Mouse (Mus musculus): ENCODE measurements around the gene Tmem110. TPM values are rescaled to one million over a fixed set of nuclear protein-coding genes. Genes with fewer than 3 reads are reported as not detected.
A peak's percentile ranks its signal among the peaks of the same experiment; 100 is the strongest.

The Tmem110 gene
- polyA plus RNA-seq, 1 experiment from 2014 or later = 23.4 TPM

DNA sequence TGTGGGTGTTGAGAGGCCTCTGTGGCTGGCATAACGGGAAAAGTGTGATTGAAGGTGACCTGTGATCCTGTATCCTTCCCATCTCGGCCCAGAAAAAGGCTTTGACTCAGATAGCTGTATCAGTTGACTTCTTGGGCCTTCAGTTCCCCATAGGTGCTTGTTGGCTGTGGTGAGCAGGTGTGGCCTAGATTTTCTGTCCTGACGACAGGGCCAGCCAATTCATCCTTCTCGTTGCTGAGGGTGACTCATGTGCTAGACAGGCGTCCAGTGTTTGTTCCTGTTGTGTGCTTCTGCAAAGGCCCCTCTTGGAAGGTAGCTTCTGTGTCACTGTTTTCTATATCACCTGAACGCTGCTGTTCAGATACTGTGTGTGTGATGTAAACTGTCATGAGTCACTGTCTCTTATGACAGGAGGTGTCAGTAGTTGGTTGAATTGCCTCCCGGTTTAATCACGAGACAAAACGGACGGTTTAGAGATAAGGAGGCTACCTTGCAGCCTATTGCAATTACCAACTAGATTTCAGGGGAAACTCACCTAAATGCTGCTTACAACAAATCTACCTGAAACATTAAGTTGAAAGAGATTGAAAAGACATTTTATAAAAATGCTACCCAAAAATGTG is 31.6 kb downstream of the Tmem110 start:
- DNase-seq (ENCODE audit: low spot score) = no peak
- ATAC-seq (replicated peaks; ENCODE audit: low FRiP score, low read depth) = no peak
- Histone ChIP-seq H3K9me3 (replicated peaks; ENCODE audit: low read length) (no peaks in the 10 kb centered on the region), H3K27ac (no peak overlapping the region), H3K4me2 (ENCODE audit: low read length) (no peak overlapping the region), H3K4me3 (replicated peaks; ENCODE audit: low read depth, low read length) (no peak overlapping the region), H3K4me1 (replicated peaks; ENCODE audit: insufficient read depth, low read length) (no peaks in the 10 kb centered on the region), H3K36me3 (ENCODE audit: insufficient read depth, low read length) (no peaks in the 10 kb centered on the region), H3K27me3 (ENCODE audit: insufficient read depth, low read length) (no peaks in the 10 kb centered on the region), H3K9ac (ENCODE audit: low read depth, low read length) (no peak overlapping the region)
- TF ChIP-seq CTCF (IDR thresholded peaks at IDR 0.05; ENCODE audit: low read depth) = no peak
- WGBS = 83% methylated on average over 10 of the region's 10 CpGs

DNA sequence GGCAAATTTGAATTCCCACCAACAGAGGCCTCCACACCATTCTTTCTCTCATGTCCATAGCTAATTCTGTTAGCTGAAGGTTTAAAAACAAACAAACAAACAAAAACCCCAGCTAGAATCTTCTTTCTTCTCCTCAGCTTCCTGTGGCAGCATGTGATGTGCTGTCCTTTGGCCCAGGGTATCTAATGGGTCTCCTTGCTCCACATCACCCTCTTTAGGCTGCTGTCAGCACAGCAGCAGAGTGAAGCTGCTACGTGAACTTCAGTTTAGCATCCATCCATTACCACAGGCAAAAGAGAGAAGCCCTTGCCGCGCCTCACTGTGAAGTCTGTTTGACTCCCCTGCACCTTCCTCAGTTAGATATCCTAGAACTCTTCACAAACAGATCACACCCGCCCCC is 32.6 kb downstream of the Tmem110 start:
- no peaks in the 10 kb centered on the region for H3K27me3 ChIP-seq (ENCODE audit: insufficient read depth, low read length)
- H3K27ac ChIP-seq = no peak overlapping the region
- DNase-seq (ENCODE audit: low spot score) (no peak), ATAC-seq (replicated peaks; ENCODE audit: low FRiP score, low read depth) (no peak)
- no peaks in the 10 kb centered on the region for H3K4me1 ChIP-seq (replicated peaks; ENCODE audit: insufficient read depth, low read length)
- H3K36me3 ChIP-seq (ENCODE audit: insufficient read depth, low read length) = no peaks in the 10 kb centered on the region
- H3K4me2 ChIP-seq (ENCODE audit: low read length) = no peak overlapping the region
- no peak overlapping the region for H3K9ac ChIP-seq (ENCODE audit: low read depth, low read length)
- peak; percentile 48 for TF ChIP-seq CTCF (IDR thresholded peaks at IDR 0.05; ENCODE audit: low read depth)
- no peaks in the 10 kb centered on the region for H3K9me3 ChIP-seq (replicated peaks; ENCODE audit: low read length)
- H3K4me3 ChIP-seq (replicated peaks; ENCODE audit: low read depth, low read length) = no peak overlapping the region
- WGBS = 57% methylated on average over 4 of the region's 4 CpGs

DNA sequence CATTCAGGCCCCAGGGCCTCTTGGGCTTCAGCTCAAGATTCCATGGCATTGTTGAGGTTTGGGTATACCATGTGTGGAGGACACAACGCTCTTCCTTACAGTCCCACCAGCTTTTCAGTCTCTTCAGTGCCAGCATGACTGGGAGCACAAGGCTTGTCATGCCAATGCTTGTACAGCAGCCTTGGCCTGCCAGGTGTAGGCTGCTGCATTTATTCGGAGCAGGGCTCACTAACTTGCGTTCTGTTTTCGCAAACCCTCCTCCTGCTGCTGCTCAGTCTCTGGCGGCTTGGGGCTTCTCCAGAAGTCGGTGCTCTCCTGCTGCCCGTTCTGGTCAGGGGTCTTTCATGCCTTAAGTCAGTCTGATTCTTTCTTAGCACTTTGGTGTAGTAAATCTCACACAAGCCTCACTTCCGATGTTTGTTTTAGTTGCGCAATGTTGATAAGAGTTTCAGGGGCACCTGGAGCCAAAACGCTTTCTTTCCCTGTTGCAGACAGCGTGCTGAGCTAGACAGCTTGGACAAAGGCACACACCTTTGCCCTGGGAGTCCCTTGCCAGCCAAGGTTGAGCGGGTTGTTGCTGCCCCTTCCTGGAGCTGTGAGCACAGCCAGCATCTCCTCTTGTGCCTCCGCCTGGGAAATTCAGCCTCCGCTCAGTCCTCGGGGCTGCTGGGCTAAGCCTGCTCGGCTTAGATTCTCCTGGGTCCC is 36.2 kb downstream of the Tmem110 start:
- no peaks in the 10 kb centered on the region for H3K9me3 ChIP-seq (replicated peaks; ENCODE audit: low read length)
- TF ChIP-seq CTCF (IDR thresholded peaks at IDR 0.05; ENCODE audit: low read depth) = no peak
- H3K4me2 ChIP-seq (ENCODE audit: low read length) = no peak overlapping the region
- H3K36me3 ChIP-seq (ENCODE audit: insufficient read depth, low read length) = no peaks in the 10 kb centered on the region
- H3K4me3 ChIP-seq (replicated peaks; ENCODE audit: low read depth, low read length) = no peak overlapping the region
- no peaks in the 10 kb centered on the region for H3K4me1 ChIP-seq (replicated peaks; ENCODE audit: insufficient read depth, low read length)
- ATAC-seq (replicated peaks; ENCODE audit: low FRiP score, low read depth) (no peak), DNase-seq (ENCODE audit: low spot score) (no peak)
- H3K27ac ChIP-seq = no peak overlapping the region
- WGBS = 52% methylated on average over 16 of the region's 16 CpGs
- no peaks in the 10 kb centered on the region for H3K27me3 ChIP-seq (ENCODE audit: insufficient read depth, low read length)
- H3K9ac ChIP-seq (ENCODE audit: low read depth, low read length) = no peak overlapping the region

DNA sequence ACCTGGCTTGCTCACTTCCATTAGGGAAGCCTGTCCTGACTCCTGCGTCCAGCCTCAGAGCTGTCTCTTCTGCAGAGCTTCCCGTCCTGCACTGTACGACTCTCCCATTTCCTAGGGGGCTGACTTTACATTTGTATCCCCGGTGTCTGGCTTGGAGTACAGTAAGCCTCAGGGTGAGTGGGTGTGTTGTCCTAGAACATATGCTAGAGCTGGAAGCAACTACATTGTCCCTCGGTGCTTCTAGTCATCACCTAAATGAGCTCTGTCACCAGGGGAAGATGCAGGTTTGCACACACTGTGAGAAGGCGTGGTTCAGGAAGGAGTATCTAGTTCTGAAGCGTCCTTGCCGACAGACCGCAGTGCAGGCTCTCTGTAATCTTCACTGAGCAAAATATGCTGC is 37.0 kb downstream of the Tmem110 start:
- Histone ChIP-seq H3K9me3 (replicated peaks; ENCODE audit: low read length) (no peaks in the 10 kb centered on the region), H3K9ac (ENCODE audit: low read depth, low read length) (no peak overlapping the region), H3K27me3 (ENCODE audit: insufficient read depth, low read length) (no peaks in the 10 kb centered on the region), H3K4me1 (replicated peaks; ENCODE audit: insufficient read depth, low read length) (no peaks in the 10 kb centered on the region), H3K27ac (no peak overlapping the region), H3K4me2 (ENCODE audit: low read length) (no peak overlapping the region), H3K4me3 (replicated peaks; ENCODE audit: low read depth, low read length) (no peak overlapping the region), H3K36me3 (ENCODE audit: insufficient read depth, low read length) (no peaks in the 10 kb centered on the region)
- DNase-seq (ENCODE audit: low spot score) = no peak
- no peak for ATAC-seq (replicated peaks; ENCODE audit: low FRiP score, low read depth)
- TF ChIP-seq CTCF (IDR thresholded peaks at IDR 0.05; ENCODE audit: low read depth) = no peak
- WGBS = 85% methylated on average over 9 of the region's 9 CpGs

DNA sequence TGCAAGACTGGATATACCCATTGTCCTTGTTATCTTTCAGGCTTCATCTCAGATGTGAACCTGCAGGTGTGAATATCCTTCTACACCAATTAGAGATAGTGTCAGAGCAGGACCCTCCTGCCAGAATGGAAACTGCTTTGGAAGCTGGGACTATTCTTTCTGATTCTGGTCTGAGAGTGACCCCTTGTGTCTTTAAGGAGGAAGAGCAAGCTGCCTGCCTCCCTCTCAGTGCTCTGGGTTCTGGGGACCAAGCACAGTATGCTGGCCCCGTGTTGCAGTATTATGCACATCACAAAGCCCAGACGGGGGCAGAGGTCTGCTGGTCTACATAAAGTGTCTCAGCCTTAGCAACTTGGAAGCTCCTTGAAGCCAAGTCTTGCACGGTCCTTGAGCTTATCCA is 39.9 kb downstream of the Tmem110 start:
- Histone ChIP-seq H3K27ac (no peak overlapping the region), H3K4me2 (ENCODE audit: low read length) (no peak overlapping the region), H3K9me3 (replicated peaks; ENCODE audit: low read length) (no peaks in the 10 kb centered on the region), H3K9ac (ENCODE audit: low read depth, low read length) (no peak overlapping the region), H3K4me1 (replicated peaks; ENCODE audit: insufficient read depth, low read length) (no peaks in the 10 kb centered on the region), H3K27me3 (ENCODE audit: insufficient read depth, low read length) (no peaks in the 10 kb centered on the region), H3K4me3 (replicated peaks; ENCODE audit: low read depth, low read length) (no peak overlapping the region), H3K36me3 (ENCODE audit: insufficient read depth, low read length) (no peaks in the 10 kb centered on the region)
- 66% methylated on average over 3 of the region's 3 CpGs for WGBS
- 0 out of 2 replicates have a peak, but pooled peaks have one; percentile 26 for ATAC-seq (replicated peaks; ENCODE audit: low FRiP score, low read depth)
- peak; percentile 69 for DNase-seq (ENCODE audit: low spot score)
- peak; percentile 75 for TF ChIP-seq CTCF (IDR thresholded peaks at IDR 0.05; ENCODE audit: low read depth)

DNA sequence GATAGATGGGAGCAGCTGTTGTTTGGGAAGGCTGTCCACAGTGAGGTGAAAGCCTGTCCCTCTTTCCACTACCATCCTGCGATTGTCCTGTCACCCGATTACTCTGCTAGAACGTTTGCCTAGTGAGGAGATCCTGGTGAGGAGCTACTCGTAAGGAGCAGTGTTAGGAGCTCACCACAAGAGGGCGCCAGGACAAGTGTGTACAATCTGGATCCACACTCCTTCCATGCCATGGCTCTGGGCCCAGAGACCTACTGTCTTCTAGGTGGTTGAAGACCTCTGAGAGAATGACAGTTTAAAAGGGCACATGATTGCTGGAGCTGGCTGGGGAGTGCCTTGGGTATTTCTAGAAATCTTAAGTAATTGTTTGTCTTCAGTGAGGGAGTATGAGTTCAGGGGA is 41.7 kb downstream of the Tmem110 start:
- Histone ChIP-seq H3K9ac (ENCODE audit: low read depth, low read length) (no peak overlapping the region), H3K4me2 (ENCODE audit: low read length) (no peak overlapping the region), H3K36me3 (ENCODE audit: insufficient read depth, low read length) (no peaks in the 10 kb centered on the region), H3K27ac (no peak overlapping the region), H3K27me3 (ENCODE audit: insufficient read depth, low read length) (no peaks in the 10 kb centered on the region), H3K4me3 (replicated peaks; ENCODE audit: low read depth, low read length) (no peak overlapping the region), H3K9me3 (replicated peaks; ENCODE audit: low read length) (no peaks in the 10 kb centered on the region), H3K4me1 (replicated peaks; ENCODE audit: insufficient read depth, low read length) (no peaks in the 10 kb centered on the region)
- 0 out of 2 replicates have a peak, but pooled peaks have one; percentile 33 for ATAC-seq (replicated peaks; ENCODE audit: low FRiP score, low read depth)
- WGBS = 26% methylated on average over 5 of the region's 5 CpGs
- peak; percentile 91 for DNase-seq (ENCODE audit: low spot score)
- TF ChIP-seq CTCF (IDR thresholded peaks at IDR 0.05; ENCODE audit: low read depth) = peak; percentile 87
